10 mouse cellular contexts compared by ENCODE assay signal in genomic region chr4:32572118-32572517, GRCm38 (mm10). TPM values are rescaled to one million over a fixed set of nuclear protein-coding genes. Genes with fewer than 3 reads are reported as not detected.
DNase-seq lines count a peak whose midpoint lies in the region; ATAC-seq and TF ChIP-seq lines count a peak whose summit lies in the region.
"Had no signal": no experiment of that assay in that cellular context is flagged by ENCODE, and none has a peak within 500 bp of the region (broad histone marks: within the 10 kb centered on the region; RNA-seq: fewer than 3 reads in every experiment).

No protein-coding gene starts in this region.

- 0 out of 2 replicates have a peak overlapping the region, but pooled peaks have one; percentile 20 for H3K27ac ChIP-seq in gastrocnemius, adult 2 months
- H3K27ac ChIP-seq in lung, postnatal 0 days (ENCODE audit: low read length): no peak overlapping the region

- H3K36me3 ChIP-seq in lung, postnatal 0 days (ENCODE audit: insufficient read depth, low read length): peaks cover 8% of the 10 kb centered on the region; the same call in 1 of the 2 replicates
- H3K36me3 ChIP-seq: G1E had no signal

- TF ChIP-seq EP300 in lung, postnatal 0 days (IDR thresholded peaks at IDR 0.05): no peak

- TF ChIP-seq CTCF in gastrocnemius, adult 2 months (IDR thresholded peaks at IDR 0.05): peak; percentile 73
- TF ChIP-seq CTCF in lung, postnatal 0 days (IDR thresholded peaks at IDR 0.05): peak; percentile 81

- intact Hi-C loops in gastrocnemius, adult 2 months (cut with DNase I): loop anchor here (5.0 kb wide), 1 partner anchor 420 kb away; no protein-coding TSS in a partner anchor

- H3K4me1 ChIP-seq in lung, postnatal 0 days (ENCODE audit: insufficient read depth, low read depth, low read length): no peaks in the 10 kb centered on the region

- no peaks in the 10 kb centered on the region for H3K9me3 ChIP-seq in lung, postnatal 0 days (ENCODE audit: low read length)
- H3K9me3 ChIP-seq: G1E had no signal

- no peak overlapping the region for H3K9ac ChIP-seq in lung, postnatal 0 days (replicated peaks; ENCODE audit: low read depth)

- ATAC-seq in lung, postnatal 0 days: peak; percentile 50

- H3K27me3 ChIP-seq in lung, postnatal 0 days (replicated peaks; ENCODE audit: insufficient read depth, low read length): no peaks in the 10 kb centered on the region

- WGBS in lung, postnatal 0 days: 40% methylated on average over 1 of the region's 1 CpGs

- no peak overlapping the region for H3K4me2 ChIP-seq in lung, postnatal 0 days (replicated peaks; ENCODE audit: low read depth, low read length)

- H3K4me3 ChIP-seq in gastrocnemius, adult 2 months: no peak overlapping the region
- no peak overlapping the region for H3K4me3 ChIP-seq in lung, postnatal 0 days (ENCODE audit: low read depth, low read length)

- DNase-seq in gastrocnemius, adult 2 months: peak; percentile 58
- no peak for DNase-seq in gastrocnemius, adult 8-10 months (ENCODE audit: low spot score in 2 of 2)
- peak; percentile 85 for DNase-seq in CD4-positive, CD25-positive, alpha-beta regulatory T cell, adult 2 months (ENCODE audit: low read depth, low spot score)
- peak; percentile 49 to 59 for DNase-seq in cerebellum, adult 18-20 months
- peak; percentile 79 for DNase-seq in forelimb bud, embryonic 11.5 days (ENCODE audit: low read depth, low spot score)
- DNase-seq in kidney, adult 9 months: peak; percentile 56
- DNase-seq in lung, postnatal 0 days (ENCODE audit: low spot score): peak; percentile 69
- peak; percentile 36 for DNase-seq in retina, adult 2 months (ENCODE audit: low read depth, low spot score)

RNA-seq across cellular contexts. Expression of gene Gja10, which starts 30.4 kb away (rescaled TPM):
- total RNA-seq in gastrocnemius, adult 2 months (2021): not detected
- total RNA-seq in gastrocnemius, adult 8-10 months (2022): not detected
- polyA plus RNA-seq in lung, postnatal 0 days (2015; fragmentation: Nextera tagmentation; extraction: Ambion mirVana): not detected in 2 replicates
- total RNA-seq: G1E had no signal
- polyA plus RNA-seq: G1E; large intestine, adult 2 months had no signal

RNA-seq across cellular contexts. Expression of gene Casp8ap2, which starts 43.1 kb away (rescaled TPM):
- 1 to 10 TPM; 4.3 to 5.0 TPM for total RNA-seq in gastrocnemius, adult 2 months (2021)
- total RNA-seq in gastrocnemius, adult 8-10 months (2022): 1 to 10 TPM; 3.5 to 8.2 (median 5.6) TPM
- polyA plus RNA-seq in lung, postnatal 0 days (2015; fragmentation: Nextera tagmentation; extraction: Ambion mirVana): 35.3 and 36.2 TPM in 2 replicates

Comparison
In these comparisons a context has a peak if more than half of its experiments do, and no peak if none do; other contexts are left out.
1. DNase-seq: peak in gastrocnemius, adult 2 months (single experiment), CD4-positive, CD25-positive, alpha-beta regulatory T cell, adult 2 months (single experiment), cerebellum, adult 18-20 months (2 of 2), forelimb bud, embryonic 11.5 days (single experiment), kidney, adult 9 months (single experiment), lung, postnatal 0 days (single experiment) and retina, adult 2 months (single experiment); none in gastrocnemius, adult 8-10 months (0 of 2).